Mouse (Mus musculus): Measurements from ENCODE around the gene Scube2. TPM values are rescaled to one million over a fixed set of nuclear protein-coding genes. Genes with fewer than 3 reads are reported as not detected.
A peak's percentile ranks its signal among the peaks of the same experiment; 100 is the strongest.

The Scube2 gene
- polyA plus RNA-seq, 1 experiment from 2014 or later: 5.2 TPM

GRCm38 (mm10) chr7:109781470-109782203, 83.8 kb downstream of the Scube2 start, which contains the start of gene Nrip3:
Gene Nrip3 (minus strand): TSS chr7:109782025.
- no peaks in the 10 kb centered on the region for H3K9me3 ChIP-seq (ENCODE audit: control insufficient read depth, low read length)
- 0 out of 2 replicates have a peak, but pooled peaks cover 6% of the 10 kb centered on the region for H3K4me1 ChIP-seq (ENCODE audit: control insufficient read depth, insufficient read depth, low read length)
- no peaks in the 10 kb centered on the region for H3K36me3 ChIP-seq (ENCODE audit: control insufficient read depth, insufficient read depth, low read length)
- peak within 1 kb of the TSS; percentile 49 for H3K4me3 ChIP-seq (ENCODE audit: low read depth, low read length)
- H3K4me2 ChIP-seq (ENCODE audit: low read depth, low read length): peak within 1 kb of the TSS; percentile 90
- peaks cover 53% of the 10 kb centered on the region for H3K27me3 ChIP-seq (replicated peaks; ENCODE audit: control insufficient read depth, insufficient read depth, low read length)
- peak within 1 kb of the TSS; percentile 35; the same call in 1 of the 2 replicates for H3K9ac ChIP-seq (ENCODE audit: low read depth, low read length)
- DNase-seq (ENCODE audit: low spot score) (peak; percentile 83), ATAC-seq (ENCODE audit: low read depth) (peak; percentile 75)
- H3K27ac ChIP-seq (replicated peaks; ENCODE audit: low read depth, low read length): no peak within 1 kb of the TSS
- WGBS: 3% methylated on average over 22 of the region's 52 CpGs

GRCm38 (mm10) chr7:109781087-109781469, 84.4 kb downstream of the Scube2 start:
- DNase-seq (ENCODE audit: low spot score): no peak
- H3K27me3 ChIP-seq (replicated peaks; ENCODE audit: control insufficient read depth, insufficient read depth, low read length): peaks cover 53% of the 10 kb centered on the region

GRCm38 (mm10) chr7:109772251-109772650, 93.2 kb downstream of the Scube2 start:
- Histone ChIP-seq H3K27ac (replicated peaks; ENCODE audit: low read depth, low read length) (no peak overlapping the region), H3K4me1 (ENCODE audit: control insufficient read depth, insufficient read depth, low read length) (no peaks in the 10 kb centered on the region)

More at GRCm38 (mm10) chr7:109781087-109781469, 84.4 kb downstream of the Scube2 start:
- peak overlapping the region; percentile 90 for H3K4me2 ChIP-seq (ENCODE audit: low read depth, low read length)
- H3K4me1 ChIP-seq (ENCODE audit: control insufficient read depth, insufficient read depth, low read length): 0 out of 2 replicates have a peak, but pooled peaks cover 6% of the 10 kb centered on the region
- H3K36me3 ChIP-seq (ENCODE audit: control insufficient read depth, insufficient read depth, low read length): no peaks in the 10 kb centered on the region
- peak; percentile 42 for ATAC-seq (ENCODE audit: low read depth)
- WGBS: under 1% methylated on average over 23 of the region's 24 CpGs
- H3K9me3 ChIP-seq (ENCODE audit: control insufficient read depth, low read length): no peaks in the 10 kb centered on the region
- no peak overlapping the region for H3K27ac ChIP-seq (replicated peaks; ENCODE audit: low read depth, low read length)
- H3K9ac ChIP-seq (ENCODE audit: low read depth, low read length): peak overlapping the region; percentile 35; the same call in 1 of the 2 replicates
- H3K4me3 ChIP-seq (ENCODE audit: low read depth, low read length): peak overlapping the region; percentile 49

GRCm38 (mm10) chr7:109768699-109769383, 96.6 kb downstream of the Scube2 start:
- WGBS: 53% methylated on average over 2 of the region's 2 CpGs
- no peak overlapping the region for H3K4me2 ChIP-seq (ENCODE audit: low read depth, low read length)
- no peaks in the 10 kb centered on the region for H3K36me3 ChIP-seq (ENCODE audit: control insufficient read depth, insufficient read depth, low read length)
- ATAC-seq (ENCODE audit: low read depth): no peak
- H3K9ac ChIP-seq (ENCODE audit: low read depth, low read length): no peak overlapping the region
- no peak for DNase-seq (ENCODE audit: low spot score)
- no peak overlapping the region for H3K27ac ChIP-seq (replicated peaks; ENCODE audit: low read depth, low read length)
- H3K4me1 ChIP-seq (ENCODE audit: control insufficient read depth, insufficient read depth, low read length): no peaks in the 10 kb centered on the region
- no peaks in the 10 kb centered on the region for H3K27me3 ChIP-seq (replicated peaks; ENCODE audit: control insufficient read depth, insufficient read depth, low read length)
- H3K9me3 ChIP-seq (ENCODE audit: control insufficient read depth, low read length): no peaks in the 10 kb centered on the region
- no peak overlapping the region for H3K4me3 ChIP-seq (ENCODE audit: low read depth, low read length)

More at GRCm38 (mm10) chr7:109772251-109772650, 93.2 kb downstream of the Scube2 start:
- Histone ChIP-seq H3K4me3 (ENCODE audit: low read depth, low read length) (no peak overlapping the region), H3K36me3 (ENCODE audit: control insufficient read depth, insufficient read depth, low read length) (no peaks in the 10 kb centered on the region), H3K4me2 (ENCODE audit: low read depth, low read length) (no peak overlapping the region), H3K9me3 (ENCODE audit: control insufficient read depth, low read length) (no peaks in the 10 kb centered on the region), H3K27me3 (replicated peaks; ENCODE audit: control insufficient read depth, insufficient read depth, low read length) (no peaks in the 10 kb centered on the region), H3K9ac (ENCODE audit: low read depth, low read length) (no peak overlapping the region)
- no peak for DNase-seq (ENCODE audit: low spot score)
- no peak for ATAC-seq (ENCODE audit: low read depth)

GRCm38 (mm10) chr7:109767575-109768350, 97.7 kb downstream of the Scube2 start:
- H3K27ac ChIP-seq (replicated peaks; ENCODE audit: low read depth, low read length): no peak overlapping the region

GRCm38 (mm10) chr7:109764009-109764408, 101.5 kb downstream of the Scube2 start:
- ATAC-seq (ENCODE audit: low read depth) (no peak), DNase-seq (ENCODE audit: low spot score) (no peak)
- WGBS: 74% methylated on average over 2 of the region's 2 CpGs
- Histone ChIP-seq H3K9me3 (ENCODE audit: control insufficient read depth, low read length) (no peaks in the 10 kb centered on the region), H3K9ac (ENCODE audit: low read depth, low read length) (no peak overlapping the region), H3K27ac (replicated peaks; ENCODE audit: low read depth, low read length) (no peak overlapping the region), H3K36me3 (ENCODE audit: control insufficient read depth, insufficient read depth, low read length) (no peaks in the 10 kb centered on the region), H3K4me3 (ENCODE audit: low read depth, low read length) (no peak overlapping the region), H3K27me3 (replicated peaks; ENCODE audit: control insufficient read depth, insufficient read depth, low read length) (no peaks in the 10 kb centered on the region), H3K4me1 (ENCODE audit: control insufficient read depth, insufficient read depth, low read length) (no peaks in the 10 kb centered on the region), H3K4me2 (ENCODE audit: low read depth, low read length) (no peak overlapping the region)

More at GRCm38 (mm10) chr7:109767575-109768350, 97.7 kb downstream of the Scube2 start:
- WGBS: 79% methylated on average over 7 of the region's 7 CpGs
- Histone ChIP-seq H3K9me3 (ENCODE audit: control insufficient read depth, low read length) (no peaks in the 10 kb centered on the region), H3K4me1 (ENCODE audit: control insufficient read depth, insufficient read depth, low read length) (no peaks in the 10 kb centered on the region), H3K9ac (ENCODE audit: low read depth, low read length) (no peak overlapping the region), H3K27me3 (replicated peaks; ENCODE audit: control insufficient read depth, insufficient read depth, low read length) (no peaks in the 10 kb centered on the region), H3K4me3 (ENCODE audit: low read depth, low read length) (no peak overlapping the region), H3K4me2 (ENCODE audit: low read depth, low read length) (no peak overlapping the region), H3K36me3 (ENCODE audit: control insufficient read depth, insufficient read depth, low read length) (no peaks in the 10 kb centered on the region)
- DNase-seq (ENCODE audit: low spot score) (no peak), ATAC-seq (ENCODE audit: low read depth) (no peak)

- H3K4me1 ChIP-seq (ENCODE audit: control insufficient read depth, insufficient read depth, low read length): peaks cover 14% of the 10 kb centered on the region
- H3K27ac ChIP-seq (replicated peaks; ENCODE audit: low read depth, low read length): no peak overlapping the region
- H3K9me3 ChIP-seq (ENCODE audit: control insufficient read depth, low read length): no peaks in the 10 kb centered on the region
- no peak overlapping the region for H3K4me3 ChIP-seq (ENCODE audit: low read depth, low read length)
- H3K27me3 ChIP-seq (replicated peaks; ENCODE audit: control insufficient read depth, insufficient read depth, low read length): no peaks in the 10 kb centered on the region
- H3K4me2 ChIP-seq (ENCODE audit: low read depth, low read length): no peak overlapping the region
- no peak for ATAC-seq (ENCODE audit: low read depth)
- no peak for DNase-seq (ENCODE audit: low spot score)
- H3K9ac ChIP-seq (ENCODE audit: low read depth, low read length): no peak overlapping the region
- WGBS: 85% methylated on average over 3 of the region's 3 CpGs
- H3K36me3 ChIP-seq (ENCODE audit: control insufficient read depth, insufficient read depth, low read length): no peaks in the 10 kb centered on the region
Measured at GRCm38 (mm10) chr7:109756291-109756690, 109.2 kb downstream of the Scube2 start.

GRCm38 (mm10) chr7:109754034-109754433, 111.4 kb downstream of the Scube2 start:
- no peak overlapping the region for H3K4me3 ChIP-seq (ENCODE audit: low read depth, low read length)
- H3K4me2 ChIP-seq (ENCODE audit: low read depth, low read length): no peak overlapping the region
- no peaks in the 10 kb centered on the region for H3K36me3 ChIP-seq (ENCODE audit: control insufficient read depth, insufficient read depth, low read length)
- no peak overlapping the region for H3K27ac ChIP-seq (replicated peaks; ENCODE audit: low read depth, low read length)
- no peak overlapping the region for H3K9ac ChIP-seq (ENCODE audit: low read depth, low read length)
- H3K27me3 ChIP-seq (replicated peaks; ENCODE audit: control insufficient read depth, insufficient read depth, low read length): no peaks in the 10 kb centered on the region
- H3K9me3 ChIP-seq (ENCODE audit: control insufficient read depth, low read length): no peaks in the 10 kb centered on the region
- ATAC-seq (ENCODE audit: low read depth) (no peak), DNase-seq (ENCODE audit: low spot score) (no peak)
- 84% methylated on average over 8 of the region's 8 CpGs for WGBS
- H3K4me1 ChIP-seq (ENCODE audit: control insufficient read depth, insufficient read depth, low read length): peaks cover 16% of the 10 kb centered on the region
